Mouse (Mus musculus) forebrain, embryonic 13.5 days (tissue): ENCODE data around the gene Glrx3. TPM values are rescaled to one million over a fixed set of nuclear protein-coding genes. Genes with fewer than 3 reads are reported as not detected.

Experiments
- ATAC-seq: fragments of 200-750 bp; cut with Nextera tagmentation; 2 replicates; pipeline ENCODE4 v1.8.0; 2017
- H3K27ac ChIP-seq: fragments of 300-500 bp; sonication (generic); 2 replicates; pipeline ENCODE4 v1.5.1; 2015; ENCODE audit warnings: inconsistent platforms, mild to moderate bottlenecking, moderate library complexity
- H3K27me3 ChIP-seq: fragments of 300-500 bp; sonication (generic); 2 replicates; pipeline ENCODE4 v1.6.1; 2015; ENCODE audit warnings: mild to moderate bottlenecking, inconsistent platforms
- H3K36me3 ChIP-seq: fragments of 300-500 bp; sonication (generic); 2 replicates; pipeline ENCODE4 v1.6.1; 2015; ENCODE audit warnings: mild to moderate bottlenecking, inconsistent platforms; ENCODE audit not compliant: poor library complexity, severe bottlenecking
- H3K4me1 ChIP-seq: fragments of 300-500 bp; sonication (generic); 2 replicates; pipeline ENCODE4 v1.6.1; 2015; ENCODE audit warnings: inconsistent platforms
- H3K4me2 ChIP-seq: fragments of 300-500 bp; sonication (generic); 2 replicates; pipeline ENCODE4 v1.6.1; 2015; ENCODE audit warnings: inconsistent platforms, mild to moderate bottlenecking, moderate library complexity
- H3K4me3 ChIP-seq: fragments of 300-500 bp; sonication (generic); 2 replicates; pipeline ENCODE4 v1.5.1; 2015; ENCODE audit warnings: mild to moderate bottlenecking, inconsistent platforms
- H3K9ac ChIP-seq: fragments of 300-500 bp; sonication (generic); 2 replicates; pipeline ENCODE4 v1.6.1; 2015; ENCODE audit warnings: mild to moderate bottlenecking, inconsistent platforms
- H3K9me3 ChIP-seq: fragments of 300-500 bp; sonication (generic); replicated peaks from 2 replicates; pipeline ENCODE4 v1.6.1; 2016; ENCODE audit warnings: inconsistent platforms
- WGBS: fragments of 180-500 bp; shearing (Covaris S2); methylation state at CpG from one replicate; pipeline ENCODE4 v1.1.7; 2015; 5-methylcytosine and 5-hydroxymethylcytosine counted together
- polyA plus RNA-seq: library from polyadenylated mRNA; unstranded; fragments of >200 nt; fragmentation: Nextera tagmentation; extraction: Ambion mirVana; gene quantifications from 2 replicates; pipeline ENCODE4 v1.2.1, GENCODE M21; 2015

The Glrx3 gene
- polyA plus RNA-seq, 1 experiment from 2014 or later = 315 TPM

DNA sequence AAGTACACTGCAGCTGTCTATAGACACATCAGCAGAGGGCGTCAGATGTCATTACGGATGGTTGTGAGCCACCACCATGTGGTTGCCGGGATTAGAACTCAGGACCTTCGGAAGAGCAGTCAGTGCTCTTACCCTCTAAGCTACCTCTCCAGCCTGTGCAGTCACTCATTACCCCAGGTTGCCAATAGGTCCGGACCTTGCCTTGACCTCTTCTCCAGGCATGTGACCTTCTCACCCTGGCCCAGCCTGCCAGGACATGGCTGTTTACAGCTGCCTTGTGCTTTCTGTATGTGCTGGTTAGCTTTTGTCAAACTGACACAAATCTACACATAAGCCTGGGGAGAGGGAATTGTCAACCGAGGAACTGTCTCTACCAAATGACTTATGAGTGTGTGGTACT lies 43.4 kb downstream of the Glrx3 start:
- WGBS = 88% methylated on average over 6 of the region's 6 CpGs
- peaks cover 3% of the 10 kb centered on the region; the same call in 1 of the 2 replicates for H3K4me1 ChIP-seq
- H3K9ac ChIP-seq = no peak overlapping the region
- H3K27ac ChIP-seq = no peak overlapping the region
- no peak overlapping the region for H3K4me3 ChIP-seq
- 0 out of 2 replicates have a peak, but pooled peaks cover 3% of the 10 kb centered on the region for H3K27me3 ChIP-seq
- no peaks in the 10 kb centered on the region for H3K9me3 ChIP-seq
- no peak overlapping the region for H3K4me2 ChIP-seq
- ATAC-seq = no peak
- H3K36me3 ChIP-seq = no peaks in the 10 kb centered on the region

DNA sequence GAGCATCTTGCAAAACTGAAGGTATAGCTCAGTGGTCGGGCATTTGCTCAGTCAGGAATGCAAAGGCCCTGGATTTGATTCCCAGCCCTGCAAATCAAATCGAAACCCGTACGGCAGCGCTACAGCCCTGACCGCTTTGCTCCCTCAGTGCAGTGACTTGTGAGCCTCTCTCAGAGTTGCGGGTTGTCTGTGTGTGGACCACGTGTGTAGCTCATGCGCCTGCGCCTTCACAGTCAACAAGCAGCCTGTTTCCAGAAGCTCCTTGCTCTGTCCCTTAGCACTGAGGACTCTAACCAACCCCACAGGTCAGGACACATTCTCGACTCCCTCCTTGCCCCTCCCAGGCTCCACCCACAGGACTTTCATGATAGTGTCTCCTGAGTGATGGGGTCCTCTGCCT lies 46.6 kb downstream of the Glrx3 start:
- no peak overlapping the region for H3K4me2 ChIP-seq
- no peak overlapping the region for H3K4me3 ChIP-seq
- H3K9me3 ChIP-seq = no peaks in the 10 kb centered on the region
- H3K36me3 ChIP-seq = no peaks in the 10 kb centered on the region
- ATAC-seq = no peak
- no peaks in the 10 kb centered on the region for H3K4me1 ChIP-seq
- 88% methylated on average over 11 of the region's 11 CpGs for WGBS
- no peak overlapping the region for H3K27ac ChIP-seq
- H3K27me3 ChIP-seq = no peaks in the 10 kb centered on the region
- H3K9ac ChIP-seq = no peak overlapping the region

DNA sequence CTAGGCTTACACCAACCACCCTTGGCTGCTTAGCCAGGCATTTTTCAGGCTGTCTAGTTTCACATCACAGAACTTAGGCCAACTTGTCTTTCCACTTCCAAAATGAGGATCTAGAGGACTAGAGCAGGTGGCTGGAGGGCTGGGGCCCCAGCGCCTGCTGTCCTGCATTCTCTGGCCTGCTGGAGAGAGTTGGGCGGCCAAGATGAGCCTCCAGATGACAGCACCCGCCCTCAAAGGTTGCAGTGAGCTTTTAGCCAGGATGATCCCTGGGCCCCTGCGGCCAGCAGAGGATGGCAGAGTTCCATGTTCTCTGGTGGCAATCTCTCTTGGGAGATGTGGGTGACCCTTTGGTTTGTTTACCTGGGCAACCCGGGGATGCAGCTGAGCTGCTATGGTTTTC lies 51.0 kb downstream of the Glrx3 start:
- Histone ChIP-seq H3K36me3 (no peaks in the 10 kb centered on the region), H3K4me2 (no peak overlapping the region), H3K4me3 (no peak overlapping the region), H3K27ac (no peak overlapping the region), H3K27me3 (no peaks in the 10 kb centered on the region), H3K9me3 (no peaks in the 10 kb centered on the region), H3K4me1 (no peaks in the 10 kb centered on the region), H3K9ac (no peak overlapping the region)
- 69% methylated on average over 5 of the region's 5 CpGs for WGBS
- ATAC-seq = no peak

DNA sequence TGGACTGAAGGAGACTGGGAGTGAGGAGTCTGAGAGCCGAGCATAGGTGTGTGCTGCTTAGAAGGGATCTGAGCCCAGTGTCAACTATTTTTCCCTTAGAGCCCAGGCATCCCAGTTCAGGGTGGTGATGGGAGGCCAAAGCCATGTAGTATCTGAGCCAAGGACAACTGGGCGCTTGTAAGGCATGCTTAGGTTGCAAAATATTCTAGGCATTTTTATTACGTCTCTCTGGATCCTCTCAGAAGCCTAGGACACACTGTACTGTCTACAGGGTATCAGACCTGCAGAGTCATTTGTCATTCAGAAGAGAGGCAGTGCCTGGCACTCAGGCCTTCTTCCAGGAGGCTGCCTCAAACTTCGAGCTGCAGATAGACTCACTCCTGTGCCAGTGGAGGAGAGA lies 53.3 kb downstream of the Glrx3 start:
- Histone ChIP-seq H3K4me2 (no peak overlapping the region), H3K4me3 (no peak overlapping the region), H3K36me3 (no peaks in the 10 kb centered on the region), H3K9ac (no peak overlapping the region), H3K9me3 (no peaks in the 10 kb centered on the region), H3K4me1 (no peaks in the 10 kb centered on the region), H3K27ac (no peak overlapping the region), H3K27me3 (no peaks in the 10 kb centered on the region)
- 76% methylated on average over 4 of the region's 4 CpGs for WGBS
- no peak for ATAC-seq

DNA sequence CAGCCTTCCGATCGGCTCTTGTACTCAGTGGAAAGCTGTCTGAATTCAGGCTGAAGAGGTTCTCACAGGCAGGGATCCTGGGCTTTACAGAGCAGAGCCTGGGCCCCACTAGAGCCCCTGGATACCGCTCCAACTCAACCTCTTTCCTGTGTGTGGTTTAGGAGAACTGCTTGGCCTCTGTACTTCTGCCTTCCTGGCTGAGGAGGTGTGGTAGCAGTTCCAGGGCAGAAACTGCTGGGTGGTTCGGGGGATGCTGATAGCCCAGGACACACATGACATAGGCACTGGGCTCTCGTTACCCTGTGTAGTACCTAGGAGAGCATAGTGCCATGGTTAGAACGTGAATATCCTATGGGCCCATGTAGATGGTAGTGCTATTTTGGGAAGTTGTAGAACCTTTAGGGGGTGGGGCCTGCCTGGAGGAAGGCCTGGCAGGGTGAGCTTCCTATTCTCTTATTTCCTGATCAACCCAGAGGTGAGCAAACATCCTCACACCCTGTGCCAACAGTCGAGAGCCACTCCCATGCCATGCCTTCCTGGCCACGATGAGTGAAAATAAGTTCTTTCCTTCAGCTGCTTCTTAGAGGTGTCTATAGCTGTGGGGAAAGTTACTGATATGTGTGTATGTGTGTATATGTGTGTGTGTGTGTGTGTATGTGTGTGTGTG lies 55.0 kb downstream of the Glrx3 start:
- Histone ChIP-seq H3K4me3 (no peak overlapping the region), H3K9me3 (no peaks in the 10 kb centered on the region), H3K9ac (no peak overlapping the region), H3K27ac (no peak overlapping the region), H3K4me2 (no peak overlapping the region), H3K27me3 (no peaks in the 10 kb centered on the region), H3K4me1 (no peaks in the 10 kb centered on the region), H3K36me3 (no peaks in the 10 kb centered on the region)
- WGBS = 89% methylated on average over 8 of the region's 8 CpGs
- no peak for ATAC-seq

DNA sequence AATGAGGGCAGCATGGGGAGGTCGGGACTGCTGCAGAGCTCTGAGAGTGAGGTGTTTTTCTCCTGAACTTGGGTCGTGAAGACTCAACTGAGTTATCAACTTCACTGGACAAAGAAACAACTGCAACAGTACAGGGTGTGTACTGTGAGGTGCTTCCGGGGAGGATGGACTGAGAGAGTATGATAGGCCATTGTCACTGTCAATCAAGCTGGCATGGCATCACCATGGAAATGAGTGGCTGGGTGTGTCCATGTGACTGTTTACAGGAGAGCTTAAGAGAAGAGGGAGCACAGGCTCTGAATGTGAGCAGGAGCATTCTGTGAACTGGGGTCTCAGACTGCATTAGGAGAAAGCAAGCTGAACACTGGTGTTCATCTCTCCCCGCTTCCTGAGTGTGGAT lies 61.3 kb downstream of the Glrx3 start:
- Histone ChIP-seq H3K4me2 (no peak overlapping the region), H3K36me3 (no peaks in the 10 kb centered on the region)
- WGBS = 80% methylated on average over 4 of the region's 4 CpGs

DNA sequence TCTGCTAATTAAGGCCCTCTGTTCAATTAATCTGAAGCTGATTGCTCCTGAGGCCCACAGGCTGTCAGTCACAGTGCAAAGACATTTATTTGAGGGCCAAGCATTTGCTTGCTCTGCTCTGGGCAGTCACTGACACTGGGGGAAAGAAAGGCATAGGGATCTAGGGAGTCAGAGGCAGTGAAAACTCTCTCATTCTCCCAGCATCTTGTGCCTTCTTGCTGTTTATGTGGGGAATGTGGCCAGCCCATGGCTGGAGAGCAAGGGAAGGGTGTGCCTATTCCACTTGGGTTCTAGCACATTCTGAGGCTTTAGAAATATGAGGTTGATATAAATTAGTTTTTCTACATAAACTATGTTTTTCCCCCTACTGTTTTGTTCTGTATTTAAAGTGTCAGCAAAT lies 80.2 kb downstream of the Glrx3 start:
- H3K4me1 ChIP-seq = no peaks in the 10 kb centered on the region
- no peak overlapping the region for H3K4me2 ChIP-seq
- no peaks in the 10 kb centered on the region for H3K9me3 ChIP-seq
- H3K27ac ChIP-seq = no peak overlapping the region
- no peak for ATAC-seq
- no peak overlapping the region for H3K4me3 ChIP-seq
- H3K36me3 ChIP-seq = no peaks in the 10 kb centered on the region
- no peaks in the 10 kb centered on the region for H3K27me3 ChIP-seq
- no peak overlapping the region for H3K9ac ChIP-seq

More for the DNA sequence above, 61.3 kb downstream of the Glrx3 start:
- ATAC-seq = no peak
- H3K4me3 ChIP-seq = no peak overlapping the region
- H3K4me1 ChIP-seq = no peaks in the 10 kb centered on the region
- no peaks in the 10 kb centered on the region for H3K9me3 ChIP-seq
- no peak overlapping the region for H3K27ac ChIP-seq
- H3K9ac ChIP-seq = no peak overlapping the region
- no peaks in the 10 kb centered on the region for H3K27me3 ChIP-seq

DNA sequence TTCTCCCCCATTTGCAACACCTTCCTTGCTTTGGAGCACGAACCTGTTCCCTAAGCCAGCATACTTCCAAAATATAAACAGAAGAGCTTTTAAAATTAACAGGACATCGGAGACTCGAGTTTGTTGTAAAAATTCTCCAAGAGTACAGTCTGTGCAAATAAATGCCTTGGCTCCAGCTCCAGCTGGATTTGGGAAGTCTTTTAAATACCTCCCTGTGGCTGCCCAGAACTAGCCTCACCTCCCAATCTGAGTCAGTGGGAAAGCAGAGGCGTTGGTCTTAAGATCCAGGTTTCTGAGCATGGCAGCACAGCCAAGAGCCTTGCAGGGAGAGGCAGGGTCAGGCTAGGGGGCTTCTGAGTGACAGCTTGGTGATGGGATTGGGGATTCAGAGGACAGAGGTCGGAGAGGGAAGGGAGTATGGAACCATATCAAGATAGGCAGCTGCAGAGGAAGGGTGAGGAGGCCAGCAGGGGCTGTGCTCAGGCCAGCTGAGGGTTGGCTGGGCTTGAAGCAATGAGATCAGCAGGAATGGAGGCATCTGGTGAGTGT lies 80.7 kb downstream of the Glrx3 start:
- ATAC-seq = no peak
- Histone ChIP-seq H3K4me3 (no peak overlapping the region), H3K4me1 (no peaks in the 10 kb centered on the region), H3K36me3 (no peaks in the 10 kb centered on the region), H3K27me3 (no peaks in the 10 kb centered on the region), H3K9me3 (no peaks in the 10 kb centered on the region), H3K4me2 (no peak overlapping the region), H3K9ac (no peak overlapping the region), H3K27ac (no peak overlapping the region)
- WGBS = 73% methylated on average over 5 of the region's 5 CpGs

Other genes starting within 250 kb of the Glrx3 start
- gene Ebf3, start 123.2 kb upstream of the Glrx3 start, polyA plus RNA-seq = 1.1 and 2.0 TPM in 2 replicates
- gene 9430038I01Rik, start 26.9 kb upstream of the Glrx3 start, polyA plus RNA-seq = 12.8 and 13.4 TPM in 2 replicates